Mouse (Mus musculus) ES-Bruce4 (cell line): ENCODE data around the gene Mycbp.

ENCODE experiments used
- CTCF ChIP-seq: IDR thresholded peaks from one replicate; pipeline ENCODE4 v1.8.1; 2011; ENCODE audit warnings: low read depth, low read length
- POLR2A ChIP-seq: IDR thresholded peaks from one replicate; pipeline ENCODE4 v1.8.1; 2011; ENCODE audit warnings: low read length; ENCODE audit not compliant: insufficient read depth

DNA sequence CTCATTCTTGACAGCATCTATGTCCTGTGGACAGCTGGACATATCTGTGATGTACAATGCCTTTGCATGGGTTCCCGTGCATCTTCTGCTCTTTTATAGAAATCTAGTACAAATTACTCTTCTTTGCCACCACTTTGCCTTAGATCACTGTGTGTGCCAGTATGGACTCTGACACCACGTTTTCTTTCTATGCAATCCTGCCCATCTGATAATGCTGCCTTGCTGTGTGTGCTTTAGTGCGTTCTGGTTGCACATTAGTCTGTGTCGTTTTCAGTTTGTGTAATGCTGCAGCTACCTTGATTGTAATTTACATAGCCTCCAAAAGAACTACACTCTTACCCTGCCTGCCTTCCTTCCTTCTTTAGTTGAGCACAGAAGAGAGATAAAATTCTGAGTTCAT is 6.9 kb downstream of the Mycbp start:
- TF ChIP-seq POLR2A = no peak
- TF ChIP-seq CTCF = no peak
